ENCODE assay signal across 1 mouse cellular context in the genomic region with DNA sequence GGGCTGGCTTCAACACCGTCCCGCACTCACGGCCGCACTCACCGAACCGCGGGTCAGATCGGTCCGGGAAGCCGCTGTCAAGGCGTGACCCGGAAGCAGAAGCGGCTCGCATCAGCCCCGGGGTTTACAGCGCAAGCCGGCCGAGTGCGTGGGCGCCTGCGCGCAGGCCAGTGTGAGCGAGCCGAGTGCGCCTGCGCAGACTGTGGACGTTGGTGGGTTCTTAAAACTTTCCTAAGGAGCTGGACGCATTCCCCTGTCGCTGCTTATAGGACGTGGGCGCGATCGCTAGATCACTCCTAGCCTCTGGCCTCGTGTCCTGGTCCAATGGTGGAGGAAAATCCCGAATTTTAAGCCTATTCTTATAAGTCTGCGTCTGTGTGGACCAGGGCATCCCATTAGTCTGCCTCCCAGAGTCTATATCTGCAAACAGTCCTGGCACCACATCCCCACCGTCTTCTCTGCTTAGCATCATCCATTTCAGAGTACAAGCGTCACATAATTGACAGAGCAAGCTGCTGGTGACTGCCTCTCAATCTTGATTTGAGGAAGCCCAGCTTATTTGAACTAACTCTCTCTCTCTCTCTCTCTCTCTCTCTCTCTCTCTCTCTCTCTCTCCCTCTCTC.
TF ChIP-seq lines count a peak whose summit lies in the region.

No protein-coding gene starts in this region.

TF ChIP-seq in ES-E14, 5 proteins besides CTCF, POLR2A, EP300 and RAD21:
- TF ChIP-seq CHD2 (IDR thresholded peaks at IDR 0.05; ENCODE audit: low read depth, low read length) (0 out of 2 replicates have a peak, but pooled peaks have one; percentile 13), HCFC1 (IDR thresholded peaks at IDR 0.05; ENCODE audit: borderline replicate concordance, insufficient read depth, low read length) (0 out of 2 replicates have a peak, but pooled peaks have one; percentile 42), MAFK (IDR thresholded peaks at IDR 0.05; ENCODE audit: insufficient read depth, low read depth, low read length) (no peak), ZC3H11A (IDR thresholded peaks at IDR 0.05; ENCODE audit: borderline replicate concordance, low read depth, low read length) (no peak), ZNF384 (IDR thresholded peaks at IDR 0.05; ENCODE audit: low read depth, low read length) (no peak)
TF ChIP-seq in ES-E14: peak in this region for 2.
